Mouse (Mus musculus): ENCODE data around the gene Smarcc2.

Gene Smarcc2

GRCm38 (mm10) chr10:128522351-128522750 is 63.3 kb downstream of the Smarcc2 start:
- DNase-seq: no peak

- DNase-seq: peak; percentile 39
These were observed 65.2 kb downstream of the Smarcc2 start for GRCm38 (mm10) chr10:128524111-128524731.

- peak; percentile 80 for DNase-seq
These were observed 65.9 kb downstream of the Smarcc2 start for GRCm38 (mm10) chr10:128524732-128525662.

- peak; percentile 98 for DNase-seq
These were observed 66.7 kb downstream of the Smarcc2 start, which contains the start of gene Esyt1 for GRCm38 (mm10) chr10:128525671-128526308. TSS of gene Esyt1 (minus strand) at chr10:128525871.

GRCm38 (mm10) chr10:128526366-128527356 is 67.6 kb downstream of the Smarcc2 start:
- no peak for DNase-seq

GRCm38 (mm10) chr10:128535206-128535605 is 76.2 kb downstream of the Smarcc2 start:
- DNase-seq: no peak

GRCm38 (mm10) chr10:128535624-128536265 is 76.7 kb downstream of the Smarcc2 start:
- peak; percentile 14 for DNase-seq

GRCm38 (mm10) chr10:128536266-128536940 is 77.4 kb downstream of the Smarcc2 start:
- peak; percentile 95 for DNase-seq

- no peak for DNase-seq
These were observed 79.4 kb downstream of the Smarcc2 start for GRCm38 (mm10) chr10:128538340-128538870.
